Mouse (Mus musculus): ENCODE measurements around the gene Btd.
A peak's percentile ranks its signal among the peaks of the same experiment; 100 is the strongest.

DNA sequence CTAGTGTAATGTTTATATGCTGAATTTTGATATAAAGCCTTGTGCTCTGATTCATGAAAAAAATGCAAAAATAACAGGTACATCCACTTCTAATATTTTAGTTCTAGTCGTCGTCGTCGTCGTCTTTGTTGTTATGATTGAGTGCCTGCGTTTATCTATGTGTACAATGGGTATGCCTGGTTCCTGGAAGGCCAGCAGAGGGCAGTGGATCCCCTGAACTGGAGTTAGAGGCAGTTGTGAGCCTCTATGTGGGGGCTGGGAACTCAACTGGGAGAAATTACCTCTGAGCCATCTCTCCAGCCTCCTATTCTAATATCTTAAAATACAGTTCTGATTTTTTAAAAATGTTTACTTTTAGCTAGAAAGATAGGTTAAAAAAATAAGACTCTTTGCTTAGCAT, 35.3 kb upstream of the Btd start:
- TF ChIP-seq CTCF (IDR thresholded peaks at IDR 0.05; ENCODE audit: borderline replicate concordance, control insufficient read depth, extremely low read depth, insufficient read depth, low read length, poor library complexity) (peak; percentile 19; the same call in 1 of the 2 replicates), POLR2A (IDR thresholded peaks at IDR 0.05; ENCODE audit: control insufficient read depth, extremely low read depth, insufficient read depth, low read length, poor library complexity) (no peak)

Data from thymus, adult 2 months (tissue).